Mouse (Mus musculus) liver, postnatal 0 days (tissue): Measurements from ENCODE around the gene Hsd3b7. TPM values are rescaled to one million over a fixed set of nuclear protein-coding genes. Genes with fewer than 3 reads are reported as not detected.
A peak's percentile ranks its signal among the peaks of the same experiment; 100 is the strongest.
"Not testable (repeated sequence)": the region's sequence is repeated elsewhere in the genome, so short reads cannot be mapped to it uniquely, and the experiment has no call there.

Experiments used
- ATAC-seq: fragments of 200-750 bp; cut with Nextera tagmentation; 2 replicates; pipeline ENCODE4 v1.8.0; 2017; ENCODE audit warnings: mild to moderate bottlenecking, moderate library complexity
- DNase-seq: peaks from one replicate; pipeline ENCODE4 v3.0.0-alpha.2; 2016
- H3K27ac ChIP-seq: fragments of 300-500 bp; sonication (generic); 2 replicates; pipeline ENCODE4 v1.5.1; 2014; ENCODE audit warnings: antibody characterized with exemption, moderate library complexity, mild to moderate bottlenecking, low read depth
- H3K27me3 ChIP-seq: fragments of 300-500 bp; sonication (generic); 2 replicates; pipeline ENCODE4 v1.6.1; 2014; ENCODE audit warnings: low read length, control low read depth, mixed read lengths; ENCODE audit not compliant: insufficient read depth
- H3K36me3 ChIP-seq: fragments of 300-500 bp; sonication (generic); replicated peaks from 2 replicates; pipeline ENCODE4 v1.6.1; 2014; ENCODE audit warnings: mild to moderate bottlenecking, control low read depth, low read length, moderate library complexity, mixed read lengths; ENCODE audit not compliant: insufficient read depth
- H3K4me1 ChIP-seq: fragments of 300-500 bp; sonication (generic); 2 replicates; pipeline ENCODE4 v1.6.1; 2014; ENCODE audit warnings: antibody characterized with exemption, mild to moderate bottlenecking, control low read depth; ENCODE audit not compliant: insufficient read depth
- H3K4me2 ChIP-seq: fragments of 300-500 bp; sonication (generic); 2 replicates; pipeline ENCODE4 v1.6.1; 2014; ENCODE audit warnings: low read depth, mild to moderate bottlenecking, low read length, moderate library complexity, mixed read lengths
- H3K4me3 ChIP-seq: fragments of 300-500 bp; sonication (generic); 2 replicates; pipeline ENCODE4 v1.5.1; 2014; ENCODE audit warnings: low read depth, low read length
- H3K9ac ChIP-seq: fragments of 300-500 bp; sonication (generic); replicated peaks from 2 replicates; pipeline ENCODE4 v1.6.1; 2014; ENCODE audit warnings: mild to moderate bottlenecking, moderate library complexity
- H3K9me3 ChIP-seq: fragments of 300-500 bp; sonication (generic); 2 replicates; pipeline ENCODE4 v1.6.1; 2016; ENCODE audit warnings: mild to moderate bottlenecking, control low read depth, low read length, mixed read lengths
- CTCF ChIP-seq: sonication (generic); IDR thresholded peaks from 2 replicates; pipeline ENCODE4 v1.5.1; 2016; ENCODE audit warnings: antibody characterized with exemption, low read depth
- EP300 ChIP-seq: IDR thresholded peaks from 2 replicates; pipeline ENCODE4 v1.6.1; 2016; ENCODE audit warnings: antibody characterized with exemption, low read depth, mild to moderate bottlenecking
- WGBS: fragments of 180-500 bp; shearing (Covaris S2); extraction: QIAGEN DNeasy Blood & Tissue Kit; methylation state at CpG from one replicate; pipeline ENCODE4 v1.1.7; 2014; ENCODE audit not compliant: insufficient replicate concordance; 5-methylcytosine and 5-hydroxymethylcytosine counted together
- polyA plus RNA-seq: library from polyadenylated mRNA; unstranded; fragments of >200 nt; fragmentation: Nextera tagmentation; extraction: Ambion mirVana; gene quantifications from 2 replicates; pipeline ENCODE4 v1.2.1, GENCODE M21; 2015

The Hsd3b7 gene
- polyA plus RNA-seq, 1 experiment from 2014 or later, result 224 TPM

DNA sequence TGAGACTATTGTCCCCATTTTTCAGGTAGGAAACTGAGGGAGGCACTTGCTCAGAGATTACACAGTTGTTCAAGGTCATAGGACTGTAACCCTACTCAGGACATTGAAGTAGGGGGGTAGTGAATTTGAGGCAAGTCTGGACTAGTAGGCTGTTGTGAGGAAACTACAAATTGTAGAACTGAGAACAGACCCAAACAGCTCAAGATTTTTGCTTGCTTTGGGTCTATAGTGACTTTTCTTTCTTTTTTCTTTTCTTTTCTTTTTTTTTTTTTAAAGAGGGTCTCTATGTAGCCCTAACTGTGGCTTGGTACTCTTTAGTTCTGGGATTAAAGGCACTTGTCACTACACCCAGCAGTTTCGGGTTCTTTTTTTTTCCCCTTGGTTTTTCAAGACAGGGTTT lies 27.8 kb upstream of the Hsd3b7 start:
- Histone ChIP-seq H3K27ac (peak overlapping the region; percentile 3; the same call in 1 of the 2 replicates), H3K27me3 (no peaks in the 10 kb centered on the region), H3K9me3 (no peaks in the 10 kb centered on the region), H3K36me3 (no peaks in the 10 kb centered on the region), H3K9ac (no peak overlapping the region), H3K4me3 (no peak overlapping the region), H3K4me1 (peaks cover 28% of the 10 kb centered on the region), H3K4me2 (no peak overlapping the region)
- ATAC-seq (no peak), DNase-seq (no peak)
- no peak for TF ChIP-seq CTCF
- no peak for TF ChIP-seq EP300
- 86% methylated on average over 1 of the region's 1 CpGs for WGBS

DNA sequence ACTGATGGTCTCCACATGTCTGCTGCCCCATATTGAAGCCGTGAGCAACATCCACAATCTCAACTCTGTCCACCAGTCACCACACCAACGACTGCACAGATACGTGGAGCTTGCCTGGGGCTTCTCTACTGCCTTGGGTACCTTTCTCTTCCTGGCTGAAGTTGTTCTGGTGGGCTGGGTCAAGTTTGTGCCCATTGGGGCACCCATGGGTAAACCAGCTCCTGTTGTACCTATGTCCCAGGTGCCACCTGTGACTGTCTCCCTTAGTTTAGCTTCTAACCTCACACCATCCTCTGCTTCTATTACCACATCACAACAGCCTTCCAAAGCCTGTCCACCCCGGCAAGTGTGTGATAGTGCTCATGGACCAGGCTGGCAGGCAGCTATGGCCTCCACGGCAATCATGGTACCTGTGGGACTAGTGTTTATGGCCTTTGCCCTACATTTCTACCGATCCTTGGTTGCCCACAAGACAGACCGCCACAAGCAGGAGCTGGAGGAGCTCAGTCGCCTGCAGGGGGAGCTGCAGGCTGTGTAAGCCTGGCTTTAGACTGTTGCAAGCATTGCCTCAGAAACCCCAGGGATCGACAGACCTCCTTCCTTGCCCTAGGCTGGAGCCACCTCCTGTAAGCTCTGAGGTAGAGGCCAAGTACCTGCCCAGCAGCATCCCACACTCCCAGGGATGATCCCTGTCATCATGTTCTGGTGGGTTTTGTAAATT lies 26.6 kb upstream of the Hsd3b7 start:
- Histone ChIP-seq H3K9me3 (no peaks in the 10 kb centered on the region), H3K9ac (no peak overlapping the region), H3K36me3 (no peaks in the 10 kb centered on the region), H3K4me1 (peaks cover 29% of the 10 kb centered on the region), H3K4me2 (no peak overlapping the region), H3K4me3 (no peak overlapping the region), H3K27me3 (no peaks in the 10 kb centered on the region), H3K27ac (no peak overlapping the region; the same call in 1 of the 2 replicates)
- ATAC-seq, result no peak
- TF ChIP-seq EP300 (no peak), CTCF (peak; percentile 95)
- peak; percentile 86 for DNase-seq
- 38% methylated on average over 9 of the region's 9 CpGs for WGBS

DNA sequence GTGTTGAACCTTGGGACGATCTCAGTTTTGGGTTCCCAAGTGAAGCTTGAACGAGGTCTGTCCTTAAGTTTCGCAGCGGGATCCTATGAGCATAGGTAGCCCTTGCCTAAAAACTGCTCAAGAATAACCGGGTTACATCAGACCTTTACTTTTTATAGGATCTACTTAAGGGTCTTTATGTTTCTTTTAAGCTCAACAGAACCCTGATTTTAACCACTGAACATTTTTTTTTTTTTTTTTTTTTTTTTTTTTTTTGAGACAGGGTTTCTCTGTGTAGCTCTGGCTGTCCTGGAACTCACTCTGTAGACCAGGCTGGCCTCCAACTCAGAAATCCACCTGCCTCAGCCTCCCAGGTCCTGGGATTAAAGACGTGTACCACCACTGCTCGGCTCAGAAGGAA lies 24.6 kb upstream of the Hsd3b7 start:
- ATAC-seq, DNase-seq, H3K9me3 ChIP-seq, H3K27me3 ChIP-seq: not testable (repeated sequence)
- H3K4me2 ChIP-seq, result peak overlapping the region; percentile 95
- peak overlapping the region; percentile 98; the same call in 1 of the 2 replicates for H3K27ac ChIP-seq
- H3K36me3 ChIP-seq, result peaks cover 19% of the 10 kb centered on the region
- peaks cover 17% of the 10 kb centered on the region for H3K4me1 ChIP-seq
- WGBS, result 66% methylated on average over 7 of the region's 7 CpGs
- peak overlapping the region; percentile 96 for H3K4me3 ChIP-seq
- H3K9ac ChIP-seq, result peak overlapping the region; percentile 93

DNA sequence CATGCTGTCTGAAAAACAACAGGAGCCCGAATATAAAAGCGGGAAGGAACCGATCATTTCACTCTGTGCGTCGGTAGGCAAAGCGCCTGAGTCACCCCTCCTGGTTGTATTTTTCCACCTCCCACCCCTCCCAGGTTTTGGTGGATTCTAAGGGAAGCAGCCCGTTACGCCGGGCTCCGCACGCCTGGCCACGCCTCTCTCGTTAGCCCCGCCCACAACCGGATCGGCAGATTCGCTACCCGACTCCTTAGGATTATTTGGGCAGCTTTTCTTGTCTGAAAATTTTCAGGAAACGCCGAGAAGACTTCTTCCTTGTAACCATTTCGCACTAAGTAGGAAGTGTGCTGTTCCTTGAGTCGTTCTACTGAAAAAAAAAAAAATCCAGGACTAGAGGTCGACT lies 24.0 kb upstream of the Hsd3b7 start, which contains the start of gene Setd1a:
Gene Setd1a (plus strand): TSS at position 245 of the 400 bp plus-strand sequence.
- Histone ChIP-seq H3K4me3 (peak within 1 kb of the TSS; percentile 96), H3K4me1 (peaks cover 11% of the 10 kb centered on the region)
- under 1% methylated on average over 23 of the region's 23 CpGs for WGBS

DNA sequence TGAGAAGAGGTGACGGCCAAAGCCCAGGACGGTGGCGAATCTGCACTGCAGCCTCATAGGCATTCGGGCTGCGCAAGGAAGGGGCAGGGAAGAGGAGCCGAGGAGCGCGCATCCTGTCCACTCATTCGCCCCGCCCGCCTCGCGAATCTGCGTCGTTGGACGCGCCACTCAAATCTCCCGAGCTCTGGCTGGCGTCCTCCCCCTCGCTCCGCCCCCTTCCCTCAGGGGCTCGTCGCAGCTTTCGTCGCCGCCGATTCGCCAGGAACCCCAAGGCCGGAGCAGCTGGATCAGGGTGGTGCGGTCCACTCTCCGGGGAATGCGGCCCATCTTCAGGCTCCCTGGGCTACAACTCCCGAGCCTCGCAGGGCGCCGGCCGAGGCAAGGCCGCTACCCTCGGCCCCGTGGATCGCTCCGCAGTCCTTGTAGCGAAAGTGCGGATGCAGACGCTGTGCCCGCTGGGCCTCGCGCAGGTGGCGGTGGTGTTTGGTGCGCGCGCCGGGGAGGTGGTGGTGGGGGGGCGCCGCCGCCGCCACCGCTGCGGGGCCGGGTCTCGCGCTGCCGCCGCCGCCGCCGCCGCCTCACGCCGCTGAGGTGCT lies 23.4 kb upstream of the Hsd3b7 start:
- Histone ChIP-seq H3K36me3 (peaks cover 30% of the 10 kb centered on the region), H3K4me1 (peaks cover 8% of the 10 kb centered on the region), H3K27ac (peak overlapping the region; percentile 98), H3K4me2 (peak overlapping the region; percentile 95), H3K4me3 (peak overlapping the region; percentile 96), H3K9ac (peak overlapping the region; percentile 93), H3K27me3 (no peaks in the 10 kb centered on the region), H3K9me3 (no peaks in the 10 kb centered on the region)
- DNase-seq (peak; percentile 98), ATAC-seq (peak; percentile 92)
- WGBS, result under 1% methylated on average over 57 of the region's 70 CpGs
- TF ChIP-seq CTCF (no peak), EP300 (0 out of 2 replicates have a peak, but pooled peaks have one; percentile 44)

More for the DNA sequence above, 24.0 kb upstream of the Hsd3b7 start, which contains the start of gene Setd1a:
- Histone ChIP-seq H3K9me3 (no peaks in the 10 kb centered on the region), H3K27ac (peak within 1 kb of the TSS; percentile 98), H3K4me2 (peak within 1 kb of the TSS; percentile 95), H3K27me3 (no peaks in the 10 kb centered on the region), H3K36me3 (peaks cover 25% of the 10 kb centered on the region), H3K9ac (peak within 1 kb of the TSS; percentile 93)
- peak; percentile 53 for ATAC-seq
- TF ChIP-seq EP300 (peak; percentile 6; the same call in 1 of the 2 replicates), CTCF (no peak)
- peak; percentile 92 for DNase-seq

DNA sequence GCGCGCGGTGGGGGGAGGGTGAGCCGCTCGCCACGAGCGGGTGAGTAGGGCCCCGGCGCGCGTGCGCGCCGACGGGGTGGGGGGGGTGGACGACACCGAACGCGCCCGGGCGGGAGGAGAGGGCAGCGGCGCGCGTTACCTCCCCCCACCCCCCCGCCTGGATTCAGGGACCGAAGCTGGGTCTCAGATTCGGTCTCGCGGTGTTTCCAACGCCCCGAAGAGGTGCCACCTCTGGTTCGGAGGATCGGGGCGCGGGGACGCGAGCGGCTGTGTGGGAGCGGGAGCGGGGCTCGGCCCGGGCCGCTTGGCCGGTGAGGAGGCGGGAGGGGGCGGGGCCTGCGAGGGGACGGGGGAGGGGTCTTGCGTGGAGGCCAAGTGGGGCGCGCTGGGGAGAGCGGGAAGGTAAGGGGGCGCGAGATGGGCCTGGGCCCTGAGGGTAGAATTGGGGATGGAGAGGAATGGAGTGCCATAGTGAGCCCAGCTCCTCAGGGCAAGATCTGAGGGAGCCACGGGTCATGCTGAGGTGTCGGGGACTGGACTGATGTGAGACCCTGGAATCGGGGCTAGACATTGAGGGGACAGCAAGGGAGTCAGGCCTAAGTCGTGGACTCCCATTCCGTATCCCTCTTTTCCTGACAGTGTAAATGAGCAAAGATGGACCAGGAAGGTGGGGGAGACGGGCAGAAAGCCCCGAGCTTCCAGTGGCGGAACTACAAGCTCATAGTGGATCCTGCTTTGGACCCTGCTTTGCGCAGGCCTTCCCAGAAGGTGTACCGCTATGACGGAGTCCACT lies 22.7 kb upstream of the Hsd3b7 start:
- WGBS, result 5% methylated on average over 42 of the region's 66 CpGs
- Histone ChIP-seq H3K36me3 (peaks cover 37% of the 10 kb centered on the region), H3K9ac (peak overlapping the region; percentile 93), H3K4me2 (peak overlapping the region; percentile 95), H3K4me3 (peak overlapping the region; percentile 96), H3K27ac (peak overlapping the region; percentile 98), H3K4me1 (peaks cover 5% of the 10 kb centered on the region), H3K27me3 (no peaks in the 10 kb centered on the region), H3K9me3 (no peaks in the 10 kb centered on the region)
- DNase-seq, result peak; percentile 80
- ATAC-seq, result peak; percentile 60
- TF ChIP-seq CTCF (no peak), EP300 (no peak)
